Mouse (Mus musculus): ENCODE measurements at regions not wholly inside any gene's neighbourhood (a gene's known extent, or its start where the extent isn't known, plus 50 kb on each side); places are given as distances from the start of the nearest gene placed in this dataset.
A peak's percentile ranks its signal among the peaks of the same experiment; 100 is the strongest.

DNA sequence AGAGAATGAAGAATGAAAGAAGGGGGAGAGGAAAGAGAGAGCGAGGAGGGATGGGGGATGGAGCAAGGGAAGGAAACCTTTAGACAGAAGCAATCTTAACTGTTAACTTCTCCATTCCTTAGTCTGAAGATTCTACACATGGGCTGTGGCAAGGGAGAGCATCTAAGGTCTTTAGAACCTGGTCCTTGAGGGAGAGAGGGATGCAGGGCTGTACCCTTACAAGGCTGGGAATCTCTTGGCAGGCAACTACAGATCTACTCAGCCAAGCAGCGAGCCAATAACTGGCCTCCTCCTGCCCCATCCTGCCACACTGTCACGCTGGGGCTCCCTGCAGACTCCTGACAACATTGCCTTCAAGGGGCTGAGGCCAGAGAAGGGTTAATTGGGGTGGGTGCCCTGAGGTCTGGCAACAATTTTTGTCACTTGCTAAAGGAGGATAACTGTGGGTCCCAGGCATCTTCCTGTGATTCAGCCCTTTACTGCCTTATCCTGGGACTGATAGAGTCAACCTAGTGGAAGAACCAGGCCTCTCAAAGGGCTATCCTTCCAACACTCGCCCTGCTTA, 205.7 kb downstream of the Rpap3 start:
- Histone ChIP-seq H3K9ac (replicated peaks) (no peak overlapping the region), H3K27me3 (ENCODE audit: control insufficient read depth, insufficient read depth, low read length) (no peaks in the 10 kb centered on the region), H3K4me2 (ENCODE audit: low read depth) (no peak overlapping the region), H3K9me3 (ENCODE audit: control insufficient read depth, low read length) (no peaks in the 10 kb centered on the region), H3K27ac (no peak overlapping the region), H3K36me3 (replicated peaks; ENCODE audit: control insufficient read depth, insufficient read depth, low read depth) (no peaks in the 10 kb centered on the region), H3K4me1 (replicated peaks; ENCODE audit: control insufficient read depth in 2 of 2, insufficient read depth in 2 of 2, low read length in 1 of 2) (no peaks in the 10 kb centered on the region), H3K4me3 (ENCODE audit: insufficient read depth in 1 of 2, low read depth in 2 of 2, low read length in 2 of 2) (no peak overlapping the region)
- 56% methylated on average over 4 of the region's 4 CpGs for WGBS (ENCODE audit: insufficient replicate concordance)
- ATAC-seq (ENCODE audit: insufficient read depth) (no peak), DNase-seq (ENCODE audit: low read depth in 3 of 3, low spot score in 3 of 3) (no peak)
- TF ChIP-seq EP300 (IDR thresholded peaks at IDR 0.05; ENCODE audit: low read depth), result no peak
- TF ChIP-seq CTCF (IDR thresholded peaks at IDR 0.05; ENCODE audit: low read depth), result no peak

DNA sequence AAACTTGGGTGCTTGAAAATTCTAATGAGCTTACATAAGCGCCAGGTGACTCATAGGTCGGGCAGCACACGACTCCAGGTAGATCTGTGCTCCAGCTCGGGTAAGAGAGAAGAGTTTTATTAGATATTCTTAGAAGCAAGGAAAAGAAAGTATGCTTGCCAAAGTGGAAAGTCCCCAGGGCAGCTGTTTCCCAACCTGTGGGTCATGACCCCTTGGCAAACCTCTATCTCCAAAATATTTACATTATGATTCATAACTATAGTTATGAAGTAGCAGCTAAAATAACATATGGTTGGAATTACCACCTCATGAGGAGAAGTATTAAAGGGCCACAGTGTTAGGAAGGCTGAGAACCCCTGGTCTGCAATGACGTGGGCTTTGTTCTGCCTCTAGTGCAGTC, 206.4 kb downstream of the Rpap3 start:
- DNase-seq (ENCODE audit: low read depth in 3 of 3, low spot score in 3 of 3), result no peak
- H3K9me3 ChIP-seq (ENCODE audit: control insufficient read depth, low read length), result no peaks in the 10 kb centered on the region
- H3K27ac ChIP-seq, result no peak overlapping the region
- H3K4me1 ChIP-seq (replicated peaks; ENCODE audit: control insufficient read depth in 2 of 2, insufficient read depth in 2 of 2, low read length in 1 of 2), result no peaks in the 10 kb centered on the region
- no peak overlapping the region for H3K9ac ChIP-seq (replicated peaks)
- H3K4me2 ChIP-seq (ENCODE audit: low read depth), result no peak overlapping the region
- no peak for TF ChIP-seq CTCF (IDR thresholded peaks at IDR 0.05; ENCODE audit: low read depth)
- no peak for TF ChIP-seq EP300 (IDR thresholded peaks at IDR 0.05; ENCODE audit: low read depth)
- ATAC-seq (ENCODE audit: insufficient read depth), result no peak
- 61% methylated on average over 5 of the region's 5 CpGs for WGBS (ENCODE audit: insufficient replicate concordance)
- H3K4me3 ChIP-seq (ENCODE audit: insufficient read depth in 1 of 2, low read depth in 2 of 2, low read length in 2 of 2), result no peak overlapping the region
- no peaks in the 10 kb centered on the region for H3K27me3 ChIP-seq (ENCODE audit: control insufficient read depth, insufficient read depth, low read length)
- H3K36me3 ChIP-seq (replicated peaks; ENCODE audit: control insufficient read depth, insufficient read depth, low read depth), result no peaks in the 10 kb centered on the region

DNA sequence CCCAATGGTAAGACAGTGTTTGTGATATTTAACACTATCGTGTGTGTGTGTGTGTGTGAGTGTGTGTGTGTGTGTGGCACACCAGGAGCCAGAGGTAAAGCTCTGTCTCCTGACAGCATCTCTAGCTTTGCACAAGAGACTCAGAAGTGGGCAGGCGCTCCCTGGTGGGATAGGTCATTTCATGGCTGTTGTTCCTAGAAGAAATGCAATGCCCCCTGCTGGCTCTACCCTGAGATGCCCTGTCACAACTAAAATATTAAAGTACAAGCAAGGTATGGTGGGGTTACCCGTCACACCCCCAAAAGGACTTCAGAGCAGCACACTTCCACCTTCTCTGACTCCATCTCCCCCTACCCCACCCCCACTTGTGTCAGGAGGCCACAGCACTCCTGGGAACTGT, 207.2 kb downstream of the Rpap3 start:
- no peak overlapping the region for H3K4me2 ChIP-seq (ENCODE audit: low read depth)
- H3K36me3 ChIP-seq (replicated peaks; ENCODE audit: control insufficient read depth, insufficient read depth, low read depth), result no peaks in the 10 kb centered on the region
- no peak overlapping the region for H3K9ac ChIP-seq (replicated peaks)
- DNase-seq (ENCODE audit: low read depth in 3 of 3, low spot score in 3 of 3), result no peak
- H3K4me3 ChIP-seq (ENCODE audit: insufficient read depth in 1 of 2, low read depth in 2 of 2, low read length in 2 of 2), result no peak overlapping the region
- WGBS (ENCODE audit: insufficient replicate concordance), result 73% methylated on average over 3 of the region's 3 CpGs
- TF ChIP-seq EP300 (IDR thresholded peaks at IDR 0.05; ENCODE audit: low read depth), result no peak
- TF ChIP-seq CTCF (IDR thresholded peaks at IDR 0.05; ENCODE audit: low read depth), result peak; percentile 37
- H3K9me3 ChIP-seq (ENCODE audit: control insufficient read depth, low read length), result no peaks in the 10 kb centered on the region
- no peaks in the 10 kb centered on the region for H3K4me1 ChIP-seq (replicated peaks; ENCODE audit: control insufficient read depth in 2 of 2, insufficient read depth in 2 of 2, low read length in 1 of 2)
- H3K27ac ChIP-seq, result no peak overlapping the region
- no peak for ATAC-seq (ENCODE audit: insufficient read depth)
- no peaks in the 10 kb centered on the region for H3K27me3 ChIP-seq (ENCODE audit: control insufficient read depth, insufficient read depth, low read length)

DNA sequence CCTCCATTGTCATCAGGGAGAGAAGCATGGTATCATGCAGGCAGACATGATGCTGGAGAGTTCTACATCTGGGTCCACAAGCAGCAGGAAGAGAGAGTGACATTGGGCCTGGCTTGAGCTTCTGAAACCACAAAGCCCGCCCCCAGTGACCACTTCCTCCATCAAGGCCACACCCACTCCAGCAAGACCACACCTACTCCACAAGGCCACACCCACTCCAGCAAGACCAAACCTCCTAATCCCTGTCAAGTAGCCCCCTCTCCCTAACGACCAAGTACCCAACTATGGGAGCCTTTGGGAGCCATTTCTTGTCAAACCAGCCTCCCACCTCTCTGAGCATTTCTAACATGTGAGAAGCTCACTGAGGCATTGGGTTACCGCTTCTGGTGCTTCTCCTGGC, 209.6 kb downstream of the Rpap3 start:
- H3K9ac ChIP-seq (replicated peaks), result no peak overlapping the region
- no peak for TF ChIP-seq EP300 (IDR thresholded peaks at IDR 0.05; ENCODE audit: low read depth)
- TF ChIP-seq CTCF (IDR thresholded peaks at IDR 0.05; ENCODE audit: low read depth), result no peak
- no peak overlapping the region for H3K27ac ChIP-seq
- DNase-seq (ENCODE audit: low read depth in 3 of 3, low spot score in 3 of 3) (no peak), ATAC-seq (ENCODE audit: insufficient read depth) (no peak)
- H3K27me3 ChIP-seq (ENCODE audit: control insufficient read depth, insufficient read depth, low read length), result no peaks in the 10 kb centered on the region
- no peak overlapping the region for H3K4me2 ChIP-seq (ENCODE audit: low read depth)
- H3K4me3 ChIP-seq (ENCODE audit: insufficient read depth in 1 of 2, low read depth in 2 of 2, low read length in 2 of 2), result no peak overlapping the region
- H3K36me3 ChIP-seq (replicated peaks; ENCODE audit: control insufficient read depth, insufficient read depth, low read depth), result no peaks in the 10 kb centered on the region
- no peaks in the 10 kb centered on the region for H3K9me3 ChIP-seq (ENCODE audit: control insufficient read depth, low read length)
- H3K4me1 ChIP-seq (replicated peaks; ENCODE audit: control insufficient read depth in 2 of 2, insufficient read depth in 2 of 2, low read length in 1 of 2), result no peaks in the 10 kb centered on the region
- 60% methylated on average over 3 of the region's 3 CpGs for WGBS (ENCODE audit: insufficient replicate concordance)

DNA sequence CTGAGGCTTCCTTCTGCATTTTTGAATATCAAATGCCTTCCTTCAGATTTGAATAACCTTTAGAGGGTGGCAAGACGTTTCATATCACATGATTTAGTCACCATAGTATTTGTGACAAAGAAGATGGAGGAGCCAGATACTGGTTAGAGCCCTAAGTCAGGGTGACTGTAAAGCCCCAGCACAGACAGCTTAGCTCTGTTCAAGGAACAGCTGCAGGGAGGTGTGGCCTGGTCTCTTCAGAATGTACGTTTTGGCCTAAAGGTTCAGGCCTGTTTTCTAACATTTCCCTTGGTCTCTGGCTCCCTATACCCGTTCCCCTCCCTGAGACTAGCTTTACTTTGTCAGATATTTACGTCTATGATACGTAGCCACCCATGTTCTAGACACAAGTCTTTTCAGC, 212.3 kb downstream of the Rpap3 start:
- 64% methylated on average over 5 of the region's 5 CpGs for WGBS (ENCODE audit: insufficient replicate concordance)
- H3K4me1 ChIP-seq (replicated peaks; ENCODE audit: control insufficient read depth in 2 of 2, insufficient read depth in 2 of 2, low read length in 1 of 2), result no peaks in the 10 kb centered on the region
- no peak overlapping the region for H3K4me2 ChIP-seq (ENCODE audit: low read depth)
- DNase-seq (ENCODE audit: low read depth in 3 of 3, low spot score in 3 of 3) (no peak), ATAC-seq (ENCODE audit: insufficient read depth) (no peak)
- TF ChIP-seq CTCF (IDR thresholded peaks at IDR 0.05; ENCODE audit: low read depth), result no peak
- TF ChIP-seq EP300 (IDR thresholded peaks at IDR 0.05; ENCODE audit: low read depth), result no peak
- no peak overlapping the region for H3K27ac ChIP-seq
- H3K27me3 ChIP-seq (ENCODE audit: control insufficient read depth, insufficient read depth, low read length), result no peaks in the 10 kb centered on the region
- no peaks in the 10 kb centered on the region for H3K9me3 ChIP-seq (ENCODE audit: control insufficient read depth, low read length)
- H3K36me3 ChIP-seq (replicated peaks; ENCODE audit: control insufficient read depth, insufficient read depth, low read depth), result no peaks in the 10 kb centered on the region
- H3K4me3 ChIP-seq (ENCODE audit: insufficient read depth in 1 of 2, low read depth in 2 of 2, low read length in 2 of 2), result no peak overlapping the region
- H3K9ac ChIP-seq (replicated peaks), result no peak overlapping the region

Data from liver, embryonic 14.5 days (tissue).